Mouse (Mus musculus): ENCODE data around the gene Thra. TPM values are rescaled to one million over a fixed set of nuclear protein-coding genes. Genes with fewer than 3 reads are reported as not detected.

Gene Thra
- polyA plus RNA-seq, 1 experiment from 2014 or later = 41.5 TPM

GRCm38 (mm10) chr11:98701213-98701670 is 39.2 kb upstream of the Thra start, which contains the start of gene Csf3:
Csf3 (plus strand) TSS chr11:98701263.
- Histone ChIP-seq H3K27ac (ENCODE audit: low read length) (no peak within 1 kb of the TSS), H3K27me3 (replicated peaks; ENCODE audit: control insufficient read depth, insufficient read depth, low read length) (no peaks in the 10 kb centered on the region), H3K4me1 (ENCODE audit: control insufficient read depth, insufficient read depth, low read length) (no peaks in the 10 kb centered on the region), H3K36me3 (ENCODE audit: control insufficient read depth, insufficient read depth, low read length) (0 out of 2 replicates have a peak, but pooled peaks cover 4% of the 10 kb centered on the region), H3K4me3 (ENCODE audit: low read length) (no peak within 1 kb of the TSS), H3K4me2 (ENCODE audit: low read depth, low read length) (no peak within 1 kb of the TSS), H3K9ac (ENCODE audit: low read depth, low read length) (no peak within 1 kb of the TSS; the same call in 1 of the 2 replicates), H3K9me3 (ENCODE audit: control insufficient read depth, low read length) (no peaks in the 10 kb centered on the region)
- ATAC-seq = no peak
- WGBS = 47% methylated on average over 10 of the region's 10 CpGs

DNA sequence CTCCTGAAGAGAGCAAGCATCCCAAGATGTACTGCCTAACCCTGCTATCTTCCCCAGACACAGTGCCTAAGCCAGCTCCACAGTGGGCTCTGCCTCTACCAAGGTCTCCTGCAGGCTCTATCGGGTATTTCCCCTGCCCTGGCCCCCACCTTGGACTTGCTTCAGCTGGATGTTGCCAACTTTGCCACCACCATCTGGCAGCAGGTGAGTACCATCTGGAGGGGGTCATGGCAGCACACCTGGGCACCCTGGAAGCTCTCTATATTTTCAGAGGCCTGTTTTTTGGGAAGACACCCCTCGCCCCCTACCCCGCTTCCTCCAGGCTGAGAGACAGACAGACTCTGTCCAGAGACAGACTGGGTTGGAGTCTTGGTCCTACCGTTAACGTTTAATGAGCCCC is 38.1 kb upstream of the Thra start:
- Histone ChIP-seq H3K9me3 (ENCODE audit: control insufficient read depth, low read length) (no peaks in the 10 kb centered on the region), H3K4me1 (ENCODE audit: control insufficient read depth, insufficient read depth, low read length) (no peaks in the 10 kb centered on the region), H3K27ac (ENCODE audit: low read length) (no peak overlapping the region), H3K4me3 (ENCODE audit: low read length) (no peak overlapping the region), H3K4me2 (ENCODE audit: low read depth, low read length) (no peak overlapping the region), H3K27me3 (replicated peaks; ENCODE audit: control insufficient read depth, insufficient read depth, low read length) (no peaks in the 10 kb centered on the region), H3K9ac (ENCODE audit: low read depth, low read length) (no peak overlapping the region), H3K36me3 (ENCODE audit: control insufficient read depth, insufficient read depth, low read length) (0 out of 2 replicates have a peak, but pooled peaks cover 4% of the 10 kb centered on the region)
- no peak for ATAC-seq
- 68% methylated on average over 5 of the region's 5 CpGs for WGBS

- ATAC-seq = no peak
- WGBS = 86% methylated on average over 10 of the region's 10 CpGs
- Histone ChIP-seq H3K9ac (ENCODE audit: low read depth, low read length) (no peak overlapping the region), H3K9me3 (ENCODE audit: control insufficient read depth, low read length) (no peaks in the 10 kb centered on the region), H3K4me2 (ENCODE audit: low read depth, low read length) (no peak overlapping the region), H3K4me1 (ENCODE audit: control insufficient read depth, insufficient read depth, low read length) (peaks cover 26% of the 10 kb centered on the region), H3K36me3 (ENCODE audit: control insufficient read depth, insufficient read depth, low read length) (0 out of 2 replicates have a peak, but pooled peaks cover 4% of the 10 kb centered on the region), H3K4me3 (ENCODE audit: low read length) (no peak overlapping the region), H3K27ac (ENCODE audit: low read length) (no peak overlapping the region), H3K27me3 (replicated peaks; ENCODE audit: control insufficient read depth, insufficient read depth, low read length) (no peaks in the 10 kb centered on the region)
Observed at GRCm38 (mm10) chr11:98705021-98705420, 35.4 kb upstream of the Thra start.

DNA sequence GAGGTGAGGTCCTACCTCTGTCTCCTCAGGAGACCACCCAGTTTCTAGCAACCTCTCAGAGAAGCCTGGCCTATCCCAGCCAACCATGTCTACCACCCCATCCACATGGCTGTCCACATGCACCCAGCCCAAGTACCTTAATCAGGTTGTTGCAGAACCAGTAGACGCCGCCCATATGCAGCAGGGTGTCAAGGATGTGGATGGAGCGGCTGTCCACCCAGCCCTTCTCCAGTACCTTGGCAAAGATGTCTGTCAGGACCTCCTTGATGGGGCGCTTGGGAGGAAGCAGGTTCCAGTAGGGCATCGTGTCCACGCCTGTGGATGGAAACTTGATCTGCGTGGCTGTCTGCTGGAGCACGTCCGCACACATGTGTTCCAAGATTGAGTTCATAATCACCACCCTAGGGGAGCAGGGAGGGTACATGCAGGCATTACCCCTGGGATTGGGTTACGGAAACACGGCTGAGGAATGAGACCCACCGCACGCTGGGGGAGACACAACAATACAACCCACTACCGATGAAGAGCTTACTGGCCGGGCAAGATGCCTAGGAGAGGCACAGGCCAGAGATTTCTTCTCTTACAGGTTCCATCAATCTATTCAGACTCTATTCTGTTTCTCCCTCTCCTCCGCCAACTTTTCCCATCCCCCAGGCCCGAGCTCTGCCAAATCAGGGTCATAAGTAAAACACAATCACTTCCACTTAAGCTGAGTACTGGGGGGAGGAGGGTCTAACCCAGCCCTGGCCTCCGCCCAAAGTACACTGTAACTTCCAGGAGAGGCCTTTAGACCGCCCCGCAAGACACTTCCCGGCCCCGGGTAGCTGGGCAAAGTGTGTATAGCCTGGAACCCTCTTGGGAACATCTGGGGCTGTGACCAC is 32.8 kb upstream of the Thra start:
- 79% methylated on average over 22 of the region's 22 CpGs for WGBS
- peak; percentile 45 for ATAC-seq
- H3K4me1 ChIP-seq (ENCODE audit: control insufficient read depth, insufficient read depth, low read length) = peaks cover 29% of the 10 kb centered on the region
- H3K9me3 ChIP-seq (ENCODE audit: control insufficient read depth, low read length) = no peaks in the 10 kb centered on the region
- no peak overlapping the region for H3K4me3 ChIP-seq (ENCODE audit: low read length)
- H3K27ac ChIP-seq (ENCODE audit: low read length) = peak overlapping the region; percentile 89
- H3K27me3 ChIP-seq (replicated peaks; ENCODE audit: control insufficient read depth, insufficient read depth, low read length) = no peaks in the 10 kb centered on the region
- H3K4me2 ChIP-seq (ENCODE audit: low read depth, low read length) = peak overlapping the region; percentile 20
- 0 out of 2 replicates have a peak overlapping the region, but pooled peaks have one; percentile 4 for H3K9ac ChIP-seq (ENCODE audit: low read depth, low read length)
- 0 out of 2 replicates have a peak, but pooled peaks cover 4% of the 10 kb centered on the region for H3K36me3 ChIP-seq (ENCODE audit: control insufficient read depth, insufficient read depth, low read length)

- peak overlapping the region; percentile 89 for H3K27ac ChIP-seq (ENCODE audit: low read length)
- no peaks in the 10 kb centered on the region for H3K27me3 ChIP-seq (replicated peaks; ENCODE audit: control insufficient read depth, insufficient read depth, low read length)
- ATAC-seq = peak; percentile 21
- peaks cover 29% of the 10 kb centered on the region for H3K4me1 ChIP-seq (ENCODE audit: control insufficient read depth, insufficient read depth, low read length)
- H3K9me3 ChIP-seq (ENCODE audit: control insufficient read depth, low read length) = no peaks in the 10 kb centered on the region
- H3K4me2 ChIP-seq (ENCODE audit: low read depth, low read length) = peak overlapping the region; percentile 20
- peaks cover 4% of the 10 kb centered on the region; the same call in 1 of the 2 replicates for H3K36me3 ChIP-seq (ENCODE audit: control insufficient read depth, insufficient read depth, low read length)
- no peak overlapping the region for H3K4me3 ChIP-seq (ENCODE audit: low read length)
- WGBS = 67% methylated on average over 19 of the region's 19 CpGs
- peak overlapping the region; percentile 8; the same call in 1 of the 2 replicates for H3K9ac ChIP-seq (ENCODE audit: low read depth, low read length)
Observed at GRCm38 (mm10) chr11:98708282-98708956, 32.0 kb upstream of the Thra start.

GRCm38 (mm10) chr11:98709001-98709741 is 31.3 kb upstream of the Thra start:
- WGBS = 57% methylated on average over 26 of the region's 26 CpGs
- no peaks in the 10 kb centered on the region for H3K27me3 ChIP-seq (replicated peaks; ENCODE audit: control insufficient read depth, insufficient read depth, low read length)
- H3K9ac ChIP-seq (ENCODE audit: low read depth, low read length) = peak overlapping the region; percentile 15
- peak overlapping the region; percentile 20 for H3K4me2 ChIP-seq (ENCODE audit: low read depth, low read length)
- peaks cover 7% of the 10 kb centered on the region for H3K36me3 ChIP-seq (ENCODE audit: control insufficient read depth, insufficient read depth, low read length)
- no peaks in the 10 kb centered on the region for H3K9me3 ChIP-seq (ENCODE audit: control insufficient read depth, low read length)
- H3K27ac ChIP-seq (ENCODE audit: low read length) = peak overlapping the region; percentile 89
- peak; percentile 65 for ATAC-seq
- no peak overlapping the region for H3K4me3 ChIP-seq (ENCODE audit: low read length)
- H3K4me1 ChIP-seq (ENCODE audit: control insufficient read depth, insufficient read depth, low read length) = peaks cover 29% of the 10 kb centered on the region

DNA sequence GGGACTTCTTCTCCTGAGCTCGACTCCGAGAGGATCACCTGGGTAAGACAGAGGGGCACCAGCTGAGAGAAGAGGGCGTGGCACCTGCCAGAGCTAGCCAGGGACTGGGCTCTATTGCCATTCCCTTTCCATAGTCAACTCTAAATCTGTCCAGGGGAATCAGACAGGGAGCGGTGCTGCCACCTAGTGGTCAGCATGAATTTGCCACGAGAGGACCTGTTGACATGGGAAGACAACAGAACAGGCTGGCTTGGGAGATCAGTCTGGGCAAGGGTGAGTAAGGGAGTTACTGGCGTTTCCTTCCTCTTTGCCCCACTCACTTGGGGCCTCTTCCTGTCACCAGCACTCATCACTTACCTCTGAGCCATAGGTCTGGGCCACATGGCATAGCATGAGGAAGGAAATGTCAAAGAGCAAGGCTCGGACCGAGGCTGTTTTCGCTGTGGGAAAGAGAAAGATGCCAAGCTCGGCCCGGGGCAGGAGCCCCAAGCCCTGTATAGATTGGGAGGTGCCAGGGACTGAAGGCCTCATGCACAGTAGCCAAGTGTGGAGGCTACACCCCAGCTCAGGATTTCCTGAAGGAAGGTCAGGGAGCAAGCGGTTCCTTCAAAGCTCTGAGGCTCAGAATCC is 29.9 kb upstream of the Thra start:
- no peaks in the 10 kb centered on the region for H3K27me3 ChIP-seq (replicated peaks; ENCODE audit: control insufficient read depth, insufficient read depth, low read length)
- peaks cover 8% of the 10 kb centered on the region for H3K36me3 ChIP-seq (ENCODE audit: control insufficient read depth, insufficient read depth, low read length)
- no peak overlapping the region for H3K4me2 ChIP-seq (ENCODE audit: low read depth, low read length)
- WGBS = 45% methylated on average over 12 of the region's 12 CpGs
- peak; percentile 26; the same call in 1 of the 2 replicates for ATAC-seq
- no peak overlapping the region for H3K4me3 ChIP-seq (ENCODE audit: low read length)
- peaks cover 29% of the 10 kb centered on the region for H3K4me1 ChIP-seq (ENCODE audit: control insufficient read depth, insufficient read depth, low read length)
- H3K9ac ChIP-seq (ENCODE audit: low read depth, low read length) = peak overlapping the region; percentile 27; the same call in 1 of the 2 replicates
- peak overlapping the region; percentile 29; the same call in 1 of the 2 replicates for H3K27ac ChIP-seq (ENCODE audit: low read length)
- no peaks in the 10 kb centered on the region for H3K9me3 ChIP-seq (ENCODE audit: control insufficient read depth, low read length)

DNA sequence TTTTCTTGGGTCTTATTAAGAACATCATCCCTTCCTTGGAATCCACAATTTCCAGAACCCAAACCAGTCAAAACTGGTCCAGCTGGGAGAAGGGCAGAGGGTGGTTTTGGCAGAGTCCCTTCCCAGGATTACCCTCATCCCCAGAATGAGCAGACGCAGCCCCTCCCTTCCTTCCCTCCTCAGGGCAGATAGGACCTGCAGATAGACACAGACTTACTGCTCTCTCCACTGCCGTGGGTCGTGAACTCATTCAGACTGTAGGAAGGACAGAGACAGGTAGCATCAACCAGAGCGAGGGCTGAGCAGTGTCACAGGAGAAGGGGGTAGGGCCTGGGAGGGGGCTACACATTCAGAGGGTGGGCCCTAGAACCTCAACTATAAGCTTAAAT is 29.4 kb upstream of the Thra start:
- 74% methylated on average over 4 of the region's 4 CpGs for WGBS
- Histone ChIP-seq H3K9ac (ENCODE audit: low read depth, low read length) (no peak overlapping the region), H3K4me1 (ENCODE audit: control insufficient read depth, insufficient read depth, low read length) (peaks cover 29% of the 10 kb centered on the region), H3K4me3 (ENCODE audit: low read length) (no peak overlapping the region), H3K9me3 (ENCODE audit: control insufficient read depth, low read length) (no peaks in the 10 kb centered on the region), H3K27me3 (replicated peaks; ENCODE audit: control insufficient read depth, insufficient read depth, low read length) (no peaks in the 10 kb centered on the region), H3K27ac (ENCODE audit: low read length) (no peak overlapping the region), H3K4me2 (ENCODE audit: low read depth, low read length) (no peak overlapping the region), H3K36me3 (ENCODE audit: control insufficient read depth, insufficient read depth, low read length) (peaks cover 8% of the 10 kb centered on the region)
- no peak for ATAC-seq

Measured in intestine, embryonic 16.5 days (tissue).